Mouse (Mus musculus) spleen, adult 18-20 months (tissue): ENCODE measurements around the gene Hoxa10.

ENCODE experiments used
- DNase-seq, 2 experiments: peaks; one replicate each; pipeline ENCODE4 v3.0.0; 2022; ENCODE audit warnings: mixed read lengths in 2 of 2

Hoxa10 gene

GRCm38 (mm10) chr6:52203371-52204049, 37.1 kb downstream of the Hoxa10 start:
- DNase-seq: no peak

- no peak for DNase-seq
Measured at GRCm38 (mm10) chr6:52203121-52203370, 37.6 kb downstream of the Hoxa10 start.

GRCm38 (mm10) chr6:52202362-52203120, 38.1 kb downstream of the Hoxa10 start:
- no peak for DNase-seq

- DNase-seq: no peak
Measured at GRCm38 (mm10) chr6:52201269-52201668, 39.4 kb downstream of the Hoxa10 start.

- no peak for DNase-seq
Measured at GRCm38 (mm10) chr6:52200751-52201250, 39.9 kb downstream of the Hoxa10 start.

- DNase-seq: no peak
Measured at GRCm38 (mm10) chr6:52200073-52200750, 40.4 kb downstream of the Hoxa10 start.

GRCm38 (mm10) chr6:52197271-52197670, 43.4 kb downstream of the Hoxa10 start:
- no peak for DNase-seq

- no peak for DNase-seq
Measured at GRCm38 (mm10) chr6:52196811-52197210, 43.8 kb downstream of the Hoxa10 start.

- DNase-seq: no peak
Measured at GRCm38 (mm10) chr6:52194690-52195089, 46.0 kb downstream of the Hoxa10 start.

- peak; percentile 70 to 87 for DNase-seq
Measured at GRCm38 (mm10) chr6:52191860-52192550, 48.6 kb downstream of the Hoxa10 start.

GRCm38 (mm10) chr6:52190906-52191810, 49.5 kb downstream of the Hoxa10 start, which contains the start of gene Hoxa4:
Gene Hoxa4, minus strand, starts transcription at chr6:52191753.
- DNase-seq: peak in 1 of 2 experiments; percentile 16

- DNase-seq: no peak
Measured at GRCm38 (mm10) chr6:52190410-52190809, 50.2 kb downstream of the Hoxa10 start.

- DNase-seq: no peak
Measured at GRCm38 (mm10) chr6:52189909-52190308, 50.7 kb downstream of the Hoxa10 start.

- DNase-seq: no peak
Measured at GRCm38 (mm10) chr6:52189172-52189591, 51.5 kb downstream of the Hoxa10 start.

- DNase-seq: no peak
Measured at GRCm38 (mm10) chr6:52186500-52186899, 54.2 kb downstream of the Hoxa10 start.

- no peak for DNase-seq
Measured at GRCm38 (mm10) chr6:52185834-52186233, 54.8 kb downstream of the Hoxa10 start.

- no peak for DNase-seq
Measured at GRCm38 (mm10) chr6:52185222-52185621, 55.4 kb downstream of the Hoxa10 start.

- no peak for DNase-seq
Measured at GRCm38 (mm10) chr6:52184668-52185067, 56.0 kb downstream of the Hoxa10 start.

- no peak for DNase-seq
Measured at GRCm38 (mm10) chr6:52183311-52184080, 57.2 kb downstream of the Hoxa10 start.

GRCm38 (mm10) chr6:52182793-52183192, 57.9 kb downstream of the Hoxa10 start:
- DNase-seq: no peak

- DNase-seq: no peak
Measured at GRCm38 (mm10) chr6:52182030-52182429, 58.6 kb downstream of the Hoxa10 start.
